Mouse (Mus musculus): ENCODE measurements around the gene Zfp398. TPM values are rescaled to one million over a fixed set of nuclear protein-coding genes. Genes with fewer than 3 reads are reported as not detected.
A peak's percentile ranks its signal among the peaks of the same experiment; 100 is the strongest.

Zfp398 gene
- polyA plus RNA-seq, 1 experiment from 2014 or later: 3.7 TPM

DNA sequence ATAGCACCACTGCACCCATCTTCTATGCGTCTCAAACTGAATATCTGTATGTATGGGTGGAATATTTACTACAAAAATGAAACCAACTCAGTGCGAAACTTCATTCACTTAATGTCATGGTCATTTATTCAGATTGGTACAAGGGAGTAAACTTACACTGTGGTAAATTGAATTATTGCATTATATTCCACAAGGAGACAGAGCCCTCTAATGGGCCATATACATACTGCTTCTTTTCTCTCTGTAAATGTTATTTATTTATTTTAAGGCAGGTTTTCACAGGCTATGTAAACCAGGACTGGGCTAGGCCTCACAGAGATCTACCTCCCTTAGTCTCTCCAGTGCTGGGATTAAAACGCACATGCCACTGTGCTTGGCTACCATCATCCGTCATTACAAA lies 8.0 kb upstream of the Zfp398 start:
- 83% methylated on average over 4 of the region's 4 CpGs for WGBS
- H3K9ac ChIP-seq: no peak overlapping the region
- H3K27ac ChIP-seq (replicated peaks): no peak overlapping the region
- H3K27me3 ChIP-seq (replicated peaks): 0 out of 2 replicates have a peak, but pooled peaks cover 4% of the 10 kb centered on the region
- no peak overlapping the region for H3K4me3 ChIP-seq
- peaks cover 10% of the 10 kb centered on the region; the same call in 1 of the 2 replicates for H3K36me3 ChIP-seq
- H3K9me3 ChIP-seq: no peaks in the 10 kb centered on the region
- ATAC-seq (ENCODE audit: extremely low read depth, insufficient number of reproducible peaks, low FRiP score, low TSS enrichment): no peak
- no peak overlapping the region for H3K4me2 ChIP-seq
- H3K4me1 ChIP-seq: peaks cover 8% of the 10 kb centered on the region

DNA sequence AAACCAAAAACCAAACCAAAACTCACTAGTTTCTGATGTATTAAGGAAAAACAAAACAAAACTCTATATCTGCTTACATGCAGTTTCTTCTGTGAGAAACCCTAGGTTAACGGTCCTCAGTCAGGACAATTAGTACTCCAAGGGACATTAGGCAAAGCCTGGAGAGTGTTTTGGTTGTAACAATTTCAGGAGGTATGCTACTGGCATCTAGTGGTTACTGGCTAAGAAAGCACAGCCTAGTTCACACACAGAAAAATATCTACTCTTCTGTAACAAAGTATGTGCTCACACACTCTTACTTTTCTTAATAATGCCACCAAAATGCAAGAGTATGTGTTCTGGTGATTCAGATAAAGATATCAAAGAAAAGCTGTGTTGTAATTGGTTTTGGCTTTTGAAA lies 6.5 kb upstream of the Zfp398 start:
- no peaks in the 10 kb centered on the region for H3K9me3 ChIP-seq
- ATAC-seq (ENCODE audit: extremely low read depth, insufficient number of reproducible peaks, low FRiP score, low TSS enrichment): no peak
- H3K27me3 ChIP-seq (replicated peaks): 0 out of 2 replicates have a peak, but pooled peaks cover 8% of the 10 kb centered on the region
- H3K4me3 ChIP-seq: no peak overlapping the region
- peaks cover 8% of the 10 kb centered on the region for H3K4me1 ChIP-seq
- H3K36me3 ChIP-seq: peaks cover 6% of the 10 kb centered on the region; the same call in 1 of the 2 replicates
- no peak overlapping the region for H3K27ac ChIP-seq (replicated peaks)
- no peak overlapping the region; the same call in 1 of the 2 replicates for H3K4me2 ChIP-seq
- no peak overlapping the region for H3K9ac ChIP-seq
- 39% methylated on average over 1 of the region's 1 CpGs for WGBS

DNA sequence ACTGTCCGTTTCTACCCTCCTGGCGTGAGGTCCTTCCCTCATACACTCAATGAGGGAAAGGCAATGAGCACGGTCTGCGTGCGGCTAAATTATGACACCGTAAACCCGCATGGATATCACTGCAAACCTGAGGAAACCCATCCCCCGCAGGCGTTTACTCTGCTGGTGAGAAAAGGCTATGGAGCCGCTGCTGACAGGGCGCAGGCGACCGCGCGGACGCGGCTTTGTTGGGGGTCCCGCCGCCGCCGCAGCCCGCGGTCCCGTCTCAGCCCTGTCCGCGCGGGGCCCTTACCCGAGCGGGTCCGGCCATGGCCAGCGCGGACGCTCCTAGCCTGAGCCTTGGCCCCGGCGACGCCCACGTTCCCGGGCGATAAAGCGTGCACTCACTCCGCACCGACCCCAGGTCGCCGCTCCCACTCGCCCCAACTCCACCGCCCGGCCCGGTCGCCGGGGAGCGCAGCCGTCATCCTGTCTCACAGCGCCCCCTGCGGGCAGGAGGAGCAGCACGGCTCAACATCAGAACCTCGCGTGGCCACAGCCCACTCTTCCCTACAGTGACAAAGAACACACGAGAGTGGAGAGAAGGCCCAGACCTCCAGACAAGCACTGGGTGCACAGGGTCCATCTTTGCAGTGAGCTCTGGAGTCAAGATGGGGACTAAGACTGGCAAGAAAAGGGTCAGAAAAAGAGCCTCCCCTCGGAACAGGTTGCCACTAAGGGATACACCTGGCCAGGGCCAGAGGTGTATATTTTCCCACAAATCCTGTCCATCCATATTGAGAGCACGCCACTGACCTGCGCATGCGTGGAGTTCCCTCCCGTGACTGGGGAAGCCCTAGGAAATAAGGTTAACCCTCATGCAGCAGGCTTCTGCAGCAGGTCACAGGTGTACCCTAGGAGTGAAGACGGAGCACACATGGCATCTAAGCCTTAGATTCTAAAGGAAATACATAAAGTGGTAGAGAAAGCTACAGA lies 5.1 kb upstream of the Zfp398 start, which contains the start of gene Zfp786:
Gene Zfp786 (minus strand): TSS at position 764 of the 975 bp plus-strand sequence.
- Histone ChIP-seq H3K9me3 (no peaks in the 10 kb centered on the region), H3K4me2 (peak within 1 kb of the TSS; percentile 74), H3K27me3 (replicated peaks) (0 out of 2 replicates have a peak, but pooled peaks cover 8% of the 10 kb centered on the region), H3K4me3 (peak within 1 kb of the TSS; percentile 74), H3K9ac (peak within 1 kb of the TSS; percentile 90), H3K36me3 (no peaks in the 10 kb centered on the region), H3K4me1 (peaks cover 8% of the 10 kb centered on the region), H3K27ac (replicated peaks) (0 out of 2 replicates have a peak within 1 kb of the TSS, but pooled peaks have one; percentile 13)
- peak; percentile 89 for ATAC-seq (ENCODE audit: extremely low read depth, insufficient number of reproducible peaks, low FRiP score, low TSS enrichment)
- 1% methylated on average over 64 of the region's 64 CpGs for WGBS

DNA sequence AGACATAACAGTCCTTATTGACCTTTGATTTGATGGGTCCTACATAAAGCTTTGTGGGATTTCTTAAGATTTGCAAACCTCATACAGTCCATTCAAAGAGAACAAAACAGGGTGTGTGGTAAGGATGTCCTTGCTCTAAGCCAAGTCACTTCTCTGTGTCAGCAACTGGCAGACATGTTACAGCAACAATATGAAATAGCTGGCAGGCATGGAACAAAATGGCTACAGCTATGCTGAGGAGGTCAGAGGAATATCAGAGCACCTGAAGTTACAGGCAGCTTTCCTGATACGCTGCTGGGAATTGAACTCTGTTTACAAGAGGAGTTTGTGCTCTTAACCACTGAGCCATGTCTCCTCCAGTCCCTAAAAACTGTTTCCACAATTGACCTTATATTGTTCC lies 3.2 kb upstream of the Zfp398 start:
- H3K27ac ChIP-seq (replicated peaks): no peak overlapping the region
- H3K27me3 ChIP-seq (replicated peaks): 0 out of 2 replicates have a peak, but pooled peaks cover 8% of the 10 kb centered on the region
- WGBS: 80% methylated on average over 1 of the region's 1 CpGs
- H3K4me3 ChIP-seq: no peak overlapping the region
- H3K36me3 ChIP-seq: no peaks in the 10 kb centered on the region
- H3K4me1 ChIP-seq: peaks cover 15% of the 10 kb centered on the region
- H3K9me3 ChIP-seq: no peaks in the 10 kb centered on the region
- H3K9ac ChIP-seq: no peak overlapping the region
- ATAC-seq (ENCODE audit: extremely low read depth, insufficient number of reproducible peaks, low FRiP score, low TSS enrichment): no peak
- no peak overlapping the region for H3K4me2 ChIP-seq

DNA sequence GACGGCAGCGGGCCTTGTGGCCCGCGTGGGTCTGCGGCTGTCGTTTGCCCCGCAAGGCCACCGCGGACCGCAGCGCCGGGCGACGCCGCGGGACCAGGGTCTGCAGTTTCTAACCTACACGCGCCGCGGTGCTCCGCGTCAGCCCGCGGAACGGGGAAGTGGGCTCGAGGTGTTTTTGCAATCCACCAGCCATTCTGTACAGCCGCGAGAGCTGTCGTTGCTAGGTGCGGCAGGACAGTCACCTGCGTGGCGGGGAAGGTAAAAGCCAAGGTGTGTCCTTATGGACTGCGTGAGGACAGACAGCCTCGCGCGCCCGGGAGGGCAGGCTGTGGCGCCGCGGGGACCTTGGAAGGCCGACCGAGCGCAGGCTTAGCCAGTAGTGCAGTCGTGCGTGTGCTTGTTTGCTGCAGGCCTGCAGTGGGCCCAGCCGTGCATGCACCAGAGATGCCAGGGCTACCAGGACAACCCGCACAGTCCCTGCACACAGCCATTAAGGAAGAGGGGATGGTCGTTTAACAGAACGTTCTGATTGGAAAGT lies 592 bp downstream of the Zfp398 start:
- H3K9me3 ChIP-seq: no peaks in the 10 kb centered on the region
- H3K4me2 ChIP-seq: peak overlapping the region; percentile 71
- H3K4me1 ChIP-seq: peaks cover 15% of the 10 kb centered on the region
- H3K4me3 ChIP-seq: peak overlapping the region; percentile 87
- peak overlapping the region; percentile 93 for H3K27ac ChIP-seq (replicated peaks)
- ATAC-seq (ENCODE audit: extremely low read depth, insufficient number of reproducible peaks, low FRiP score, low TSS enrichment): peak; percentile 62; the same call in 1 of the 2 replicates
- under 1% methylated on average over 48 of the region's 49 CpGs for WGBS
- no peaks in the 10 kb centered on the region; the same call in 1 of the 2 replicates for H3K36me3 ChIP-seq
- peaks cover 13% of the 10 kb centered on the region; the same call in 1 of the 2 replicates for H3K27me3 ChIP-seq (replicated peaks)
- H3K9ac ChIP-seq: peak overlapping the region; percentile 94

DNA sequence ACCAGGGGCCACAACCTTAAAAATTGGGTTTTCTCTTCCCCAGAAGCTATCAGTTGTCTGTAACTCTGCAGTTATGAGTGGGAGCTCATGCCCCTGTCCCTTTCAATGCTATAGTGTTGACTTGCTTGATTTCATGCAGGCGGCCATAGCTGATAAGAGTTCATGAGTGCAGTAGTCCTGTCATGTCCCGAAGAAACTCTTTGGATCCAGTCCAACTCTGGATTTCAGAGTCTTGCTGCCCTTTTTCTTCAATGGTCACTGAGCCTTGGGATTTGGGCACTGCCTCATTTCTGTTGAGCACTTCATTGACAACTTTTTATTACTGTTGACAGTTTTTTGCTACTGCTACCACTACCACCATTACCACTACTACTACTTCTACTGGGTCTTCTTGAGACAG lies 2.2 kb downstream of the Zfp398 start:
- WGBS: 25% methylated on average over 2 of the region's 2 CpGs
- Histone ChIP-seq H3K27ac (replicated peaks) (no peak overlapping the region), H3K9ac (no peak overlapping the region), H3K36me3 (peaks cover 6% of the 10 kb centered on the region; the same call in 1 of the 2 replicates), H3K4me2 (peak overlapping the region; percentile 20; the same call in 1 of the 2 replicates), H3K4me1 (peaks cover 15% of the 10 kb centered on the region), H3K4me3 (no peak overlapping the region), H3K27me3 (replicated peaks) (peaks cover 9% of the 10 kb centered on the region; the same call in 1 of the 2 replicates), H3K9me3 (no peaks in the 10 kb centered on the region)
- ATAC-seq (ENCODE audit: extremely low read depth, insufficient number of reproducible peaks, low FRiP score, low TSS enrichment): no peak

DNA sequence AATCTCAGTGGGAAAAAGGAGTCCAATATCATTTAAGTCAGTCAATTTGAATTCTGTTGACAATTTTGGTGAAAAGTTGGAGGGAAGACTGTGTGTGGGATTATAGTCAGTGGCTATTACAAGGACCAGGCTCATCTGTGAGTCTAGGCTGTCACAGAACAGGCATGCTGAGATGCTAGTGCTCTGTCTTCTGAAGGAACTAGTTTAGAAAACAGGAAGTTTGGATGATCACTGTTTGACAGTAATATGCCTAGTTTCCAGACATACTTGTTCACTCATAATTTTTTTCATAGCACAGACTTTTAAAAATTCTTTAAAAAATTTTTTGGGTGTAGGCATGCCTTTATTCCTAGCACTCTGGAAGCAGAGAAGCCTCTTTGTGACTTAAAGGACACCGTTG lies 5.6 kb downstream of the Zfp398 start:
- peaks cover 15% of the 10 kb centered on the region for H3K4me1 ChIP-seq
- H3K4me2 ChIP-seq: no peak overlapping the region
- no peak overlapping the region for H3K9ac ChIP-seq
- no peak overlapping the region for H3K27ac ChIP-seq (replicated peaks)
- no peak overlapping the region for H3K4me3 ChIP-seq
- no peaks in the 10 kb centered on the region for H3K9me3 ChIP-seq
- H3K27me3 ChIP-seq (replicated peaks): peaks cover 5% of the 10 kb centered on the region; the same call in 1 of the 2 replicates
- 95% methylated on average over 1 of the region's 1 CpGs for WGBS
- H3K36me3 ChIP-seq: peaks cover 6% of the 10 kb centered on the region; the same call in 1 of the 2 replicates
- ATAC-seq (ENCODE audit: extremely low read depth, insufficient number of reproducible peaks, low FRiP score, low TSS enrichment): no peak

DNA sequence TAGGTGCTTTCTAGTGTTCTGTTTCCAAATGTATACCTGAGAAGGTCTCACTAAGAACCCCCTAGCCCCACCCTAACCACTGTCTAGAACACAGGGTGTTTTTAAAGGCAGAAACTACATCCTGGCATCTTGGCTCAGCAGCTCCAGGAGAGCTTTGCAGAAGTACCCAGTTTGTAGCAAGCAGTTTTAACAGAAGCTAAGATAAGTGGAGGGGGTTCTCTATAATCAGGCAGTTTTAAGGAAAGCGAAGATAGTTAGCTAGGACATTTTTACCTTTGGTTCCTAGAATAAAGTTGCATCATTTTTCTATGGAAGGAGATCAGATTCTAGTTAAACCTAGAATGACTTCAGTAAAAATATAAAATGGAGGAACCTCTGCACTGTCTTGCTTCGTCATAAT lies 6.4 kb downstream of the Zfp398 start:
- Histone ChIP-seq H3K4me3 (no peak overlapping the region), H3K9me3 (no peaks in the 10 kb centered on the region), H3K27me3 (replicated peaks) (peaks cover 5% of the 10 kb centered on the region; the same call in 1 of the 2 replicates), H3K27ac (replicated peaks) (no peak overlapping the region), H3K36me3 (peaks cover 9% of the 10 kb centered on the region; the same call in 1 of the 2 replicates), H3K9ac (no peak overlapping the region), H3K4me1 (peaks cover 11% of the 10 kb centered on the region), H3K4me2 (no peak overlapping the region)
- 84% methylated on average over 2 of the region's 2 CpGs for WGBS
- no peak for ATAC-seq (ENCODE audit: extremely low read depth, insufficient number of reproducible peaks, low FRiP score, low TSS enrichment)

DNA sequence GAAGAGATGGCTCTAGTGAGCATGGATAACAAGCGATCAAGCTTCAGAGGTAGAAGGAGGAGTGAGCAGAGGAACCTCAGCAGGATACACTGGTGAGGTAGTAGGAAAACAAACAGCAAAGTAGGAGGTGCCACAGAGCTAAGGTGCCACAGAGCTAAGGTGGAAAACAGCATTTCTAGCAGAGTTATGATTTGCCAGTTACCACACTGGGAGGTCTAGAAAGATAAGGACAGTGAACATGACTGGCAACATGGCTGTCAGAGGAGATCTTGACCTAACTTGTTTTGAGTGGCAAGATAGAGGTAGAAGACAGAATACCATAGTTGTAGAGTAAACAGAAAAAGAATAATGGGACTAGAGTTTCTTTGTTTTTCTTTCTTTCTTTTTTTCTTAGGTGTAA lies 6.9 kb downstream of the Zfp398 start:
- Histone ChIP-seq H3K9me3 (no peaks in the 10 kb centered on the region), H3K4me2 (no peak overlapping the region), H3K4me3 (no peak overlapping the region), H3K4me1 (peaks cover 7% of the 10 kb centered on the region), H3K36me3 (peaks cover 9% of the 10 kb centered on the region; the same call in 1 of the 2 replicates), H3K9ac (no peak overlapping the region), H3K27me3 (replicated peaks) (peaks cover 5% of the 10 kb centered on the region; the same call in 1 of the 2 replicates), H3K27ac (replicated peaks) (no peak overlapping the region)
- ATAC-seq (ENCODE audit: extremely low read depth, insufficient number of reproducible peaks, low FRiP score, low TSS enrichment): no peak
- WGBS: 90% methylated on average over 1 of the region's 1 CpGs

DNA sequence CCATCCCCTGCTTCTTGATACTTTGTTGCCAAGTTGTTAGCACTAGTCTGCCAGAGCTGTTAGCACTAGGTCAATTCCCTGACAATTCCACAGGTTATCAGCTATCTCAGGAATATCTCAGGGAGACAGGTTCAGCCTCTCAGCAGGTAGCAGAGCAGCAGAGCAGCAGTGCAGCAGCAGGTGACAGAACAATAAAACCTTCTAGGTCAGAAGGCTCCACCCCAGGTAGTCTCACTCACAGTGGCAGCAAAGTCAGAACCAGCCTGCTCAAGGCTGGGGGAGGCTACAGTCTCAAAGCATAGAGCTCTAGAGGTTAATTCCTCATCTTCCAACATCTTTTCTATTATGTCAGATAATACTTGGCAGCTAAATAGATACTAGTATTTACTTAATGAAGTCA lies 10.3 kb downstream of the Zfp398 start:
- Histone ChIP-seq H3K9me3 (no peaks in the 10 kb centered on the region), H3K9ac (no peak overlapping the region), H3K4me1 (no peaks in the 10 kb centered on the region), H3K4me2 (no peak overlapping the region), H3K36me3 (0 out of 2 replicates have a peak, but pooled peaks cover 9% of the 10 kb centered on the region), H3K4me3 (no peak overlapping the region), H3K27me3 (replicated peaks) (no peaks in the 10 kb centered on the region), H3K27ac (replicated peaks) (no peak overlapping the region)
- ATAC-seq (ENCODE audit: extremely low read depth, insufficient number of reproducible peaks, low FRiP score, low TSS enrichment): no peak

DNA sequence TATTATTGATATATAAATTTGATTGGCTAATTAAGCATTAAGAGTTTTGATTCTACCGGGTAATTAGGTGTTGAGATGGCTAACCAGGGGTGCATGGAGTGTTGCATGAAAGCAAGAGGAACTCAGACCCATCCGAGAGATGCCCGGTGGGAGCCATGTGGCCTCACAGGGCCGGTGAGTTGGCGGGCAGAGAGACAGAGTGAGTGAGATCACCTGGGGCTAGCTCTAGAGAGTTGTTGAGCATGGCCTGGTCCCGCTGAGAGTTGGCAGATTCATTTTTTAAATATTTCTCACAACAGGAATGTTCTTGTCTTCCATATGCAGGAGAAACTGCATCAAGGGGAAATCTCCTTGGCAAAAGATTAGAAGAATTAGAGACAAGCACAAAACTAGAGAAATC lies 21.8 kb downstream of the Zfp398 start:
- Histone ChIP-seq H3K36me3 (peaks cover 25% of the 10 kb centered on the region), H3K4me1 (no peaks in the 10 kb centered on the region), H3K27ac (replicated peaks) (no peak overlapping the region), H3K9me3 (no peaks in the 10 kb centered on the region), H3K4me2 (no peak overlapping the region), H3K9ac (no peak overlapping the region), H3K27me3 (replicated peaks) (no peaks in the 10 kb centered on the region), H3K4me3 (no peak overlapping the region)
- no peak for ATAC-seq (ENCODE audit: extremely low read depth, insufficient number of reproducible peaks, low FRiP score, low TSS enrichment)
- 88% methylated on average over 6 of the region's 6 CpGs for WGBS

Data from heart, embryonic 13.5 days (tissue).